Mouse (Mus musculus) G1E (cell line): ENCODE measurements at regions not wholly inside any gene's neighbourhood (a gene's known extent, or its start where the extent isn't known, plus 50 kb on each side); places are given as distances from the start of the nearest gene placed in this dataset.

Source experiments
- CTCF ChIP-seq: IDR thresholded peaks from 2 replicates; pipeline ENCODE4 v1.5.1; 2012; ENCODE audit warnings: low read depth, low read length, inconsistent platforms, mixed read lengths
- TAL1 ChIP-seq: conservative IDR thresholded peaks from 2 replicates; pipeline ENCODE4 v1.6.1; 2012; ENCODE audit warnings: low read depth, low read length, inconsistent platforms, mixed read lengths

DNA sequence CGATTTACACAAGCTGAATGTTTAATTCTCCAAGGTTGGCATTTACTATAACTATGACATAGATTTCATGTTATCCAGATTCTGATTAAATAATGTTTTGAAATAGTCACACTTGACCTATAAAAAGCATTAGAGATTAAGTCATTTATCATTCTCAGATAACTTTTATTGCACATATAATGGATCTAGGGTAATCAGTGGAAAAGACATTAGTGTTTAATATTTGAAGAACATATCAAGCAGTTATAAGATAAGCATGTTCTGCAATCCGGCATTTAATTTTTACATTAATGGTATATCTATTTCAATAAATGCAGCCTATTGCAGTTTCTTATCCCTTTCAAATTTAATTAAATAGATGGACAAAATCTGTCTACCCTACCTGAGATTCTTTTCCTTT, 1114.5 kb downstream of the Pla2g4a start:
- TF ChIP-seq CTCF (no peak), TAL1 (no peak)
